Mouse (Mus musculus): Measurements from ENCODE around the gene Eng. TPM values are rescaled to one million over a fixed set of nuclear protein-coding genes. Genes with fewer than 3 reads are reported as not detected.

The Eng gene
- polyA plus RNA-seq, 1 experiment from 2014 or later: 113 TPM

- Histone ChIP-seq H3K4me3 (ENCODE audit: low read depth, low read length) (peak overlapping the region; percentile 45; the same call in 1 of the 2 replicates), H3K9ac (ENCODE audit: low read depth, low read length) (peak overlapping the region; percentile 49), H3K36me3 (ENCODE audit: control insufficient read depth, insufficient read depth, low read length) (no peaks in the 10 kb centered on the region), H3K27me3 (ENCODE audit: control insufficient read depth, insufficient read depth, low read length) (no peaks in the 10 kb centered on the region), H3K4me1 (ENCODE audit: control insufficient read depth, insufficient read depth, low read length) (peaks cover 57% of the 10 kb centered on the region), H3K9me3 (replicated peaks; ENCODE audit: control insufficient read depth, low read length) (no peaks in the 10 kb centered on the region), H3K4me2 (peak overlapping the region; percentile 74), H3K27ac (ENCODE audit: low read depth, low read length) (peak overlapping the region; percentile 51)
- WGBS (ENCODE audit: insufficient replicate concordance): 61% methylated on average over 20 of the region's 20 CpGs
- ATAC-seq (replicated peaks; ENCODE audit: insufficient number of reproducible peaks, low FRiP score, low TSS enrichment): no peak
Observed at GRCm38 (mm10) chr2:32627266-32628043, 18.9 kb upstream of the Eng start.

DNA sequence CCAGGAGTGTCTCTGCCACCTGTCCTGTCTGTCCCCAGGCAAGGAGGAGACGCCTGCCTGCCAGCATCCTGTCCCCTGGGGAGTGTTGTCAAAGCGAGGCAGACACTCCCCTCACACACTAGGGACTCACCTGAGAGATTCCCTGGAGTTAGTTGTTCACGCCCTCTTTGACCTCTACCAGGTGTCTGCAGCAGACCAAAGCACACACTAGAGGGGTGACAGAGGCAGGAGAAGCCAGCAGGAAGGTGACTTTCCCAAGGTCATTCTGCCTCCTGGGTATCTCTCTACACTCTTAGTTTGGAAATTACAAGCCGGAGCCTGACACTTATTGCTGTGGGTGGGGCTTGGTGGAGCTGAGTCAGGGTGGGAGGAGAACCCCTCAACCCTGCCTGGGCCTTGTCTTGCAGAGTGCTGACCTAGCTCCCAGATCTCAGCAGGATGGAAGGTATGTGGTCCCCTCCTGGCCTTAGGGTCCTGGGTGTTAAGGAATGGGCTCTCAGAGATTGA is 18.3 kb upstream of the Eng start:
- H3K9ac ChIP-seq (ENCODE audit: low read depth, low read length): peak overlapping the region; percentile 53
- H3K36me3 ChIP-seq (ENCODE audit: control insufficient read depth, insufficient read depth, low read length): 0 out of 2 replicates have a peak, but pooled peaks cover under 1% of the 10 kb centered on the region
- H3K4me1 ChIP-seq (ENCODE audit: control insufficient read depth, insufficient read depth, low read length): peaks cover 57% of the 10 kb centered on the region
- no peaks in the 10 kb centered on the region for H3K27me3 ChIP-seq (ENCODE audit: control insufficient read depth, insufficient read depth, low read length)
- no peaks in the 10 kb centered on the region for H3K9me3 ChIP-seq (replicated peaks; ENCODE audit: control insufficient read depth, low read length)
- H3K4me3 ChIP-seq (ENCODE audit: low read depth, low read length): peak overlapping the region; percentile 8
- H3K4me2 ChIP-seq: peak overlapping the region; percentile 74
- 48% methylated on average over 4 of the region's 4 CpGs for WGBS (ENCODE audit: insufficient replicate concordance)
- peak overlapping the region; percentile 51 for H3K27ac ChIP-seq (ENCODE audit: low read depth, low read length)
- no peak for ATAC-seq (replicated peaks; ENCODE audit: insufficient number of reproducible peaks, low FRiP score, low TSS enrichment)

- no peaks in the 10 kb centered on the region for H3K9me3 ChIP-seq (replicated peaks; ENCODE audit: control insufficient read depth, low read length)
- H3K36me3 ChIP-seq (ENCODE audit: control insufficient read depth, insufficient read depth, low read length): 0 out of 2 replicates have a peak, but pooled peaks cover 4% of the 10 kb centered on the region
- WGBS (ENCODE audit: insufficient replicate concordance): 32% methylated on average over 5 of the region's 5 CpGs
- H3K4me3 ChIP-seq (ENCODE audit: low read depth, low read length): peak overlapping the region; percentile 8
- peak overlapping the region; percentile 74 for H3K4me2 ChIP-seq
- H3K27ac ChIP-seq (ENCODE audit: low read depth, low read length): peak overlapping the region; percentile 51
- no peaks in the 10 kb centered on the region for H3K27me3 ChIP-seq (ENCODE audit: control insufficient read depth, insufficient read depth, low read length)
- peak overlapping the region; percentile 53 for H3K9ac ChIP-seq (ENCODE audit: low read depth, low read length)
- H3K4me1 ChIP-seq (ENCODE audit: control insufficient read depth, insufficient read depth, low read length): peaks cover 61% of the 10 kb centered on the region
- no peak for ATAC-seq (replicated peaks; ENCODE audit: insufficient number of reproducible peaks, low FRiP score, low TSS enrichment)
Observed at GRCm38 (mm10) chr2:32628729-32629128, 17.7 kb upstream of the Eng start.

- peak overlapping the region; percentile 53; the same call in 1 of the 2 replicates for H3K9ac ChIP-seq (ENCODE audit: low read depth, low read length)
- H3K4me2 ChIP-seq: peak overlapping the region; percentile 74
Observed at GRCm38 (mm10) chr2:32629276-32629976, 17.0 kb upstream of the Eng start.

GRCm38 (mm10) chr2:32630036-32630435 is 16.4 kb upstream of the Eng start:
- peaks cover 51% of the 10 kb centered on the region for H3K4me1 ChIP-seq (ENCODE audit: control insufficient read depth, insufficient read depth, low read length)
- no peak overlapping the region for H3K9ac ChIP-seq (ENCODE audit: low read depth, low read length)
- H3K36me3 ChIP-seq (ENCODE audit: control insufficient read depth, insufficient read depth, low read length): 0 out of 2 replicates have a peak, but pooled peaks cover 4% of the 10 kb centered on the region

More at GRCm38 (mm10) chr2:32629276-32629976, 17.0 kb upstream of the Eng start:
- Histone ChIP-seq H3K36me3 (ENCODE audit: control insufficient read depth, insufficient read depth, low read length) (0 out of 2 replicates have a peak, but pooled peaks cover 4% of the 10 kb centered on the region), H3K27me3 (ENCODE audit: control insufficient read depth, insufficient read depth, low read length) (no peaks in the 10 kb centered on the region), H3K4me3 (ENCODE audit: low read depth, low read length) (peak overlapping the region; percentile 8; the same call in 1 of the 2 replicates), H3K27ac (ENCODE audit: low read depth, low read length) (peak overlapping the region; percentile 51; the same call in 1 of the 2 replicates), H3K4me1 (ENCODE audit: control insufficient read depth, insufficient read depth, low read length) (peaks cover 57% of the 10 kb centered on the region), H3K9me3 (replicated peaks; ENCODE audit: control insufficient read depth, low read length) (no peaks in the 10 kb centered on the region)
- WGBS (ENCODE audit: insufficient replicate concordance): 48% methylated on average over 9 of the region's 9 CpGs
- no peak for ATAC-seq (replicated peaks; ENCODE audit: insufficient number of reproducible peaks, low FRiP score, low TSS enrichment)

DNA sequence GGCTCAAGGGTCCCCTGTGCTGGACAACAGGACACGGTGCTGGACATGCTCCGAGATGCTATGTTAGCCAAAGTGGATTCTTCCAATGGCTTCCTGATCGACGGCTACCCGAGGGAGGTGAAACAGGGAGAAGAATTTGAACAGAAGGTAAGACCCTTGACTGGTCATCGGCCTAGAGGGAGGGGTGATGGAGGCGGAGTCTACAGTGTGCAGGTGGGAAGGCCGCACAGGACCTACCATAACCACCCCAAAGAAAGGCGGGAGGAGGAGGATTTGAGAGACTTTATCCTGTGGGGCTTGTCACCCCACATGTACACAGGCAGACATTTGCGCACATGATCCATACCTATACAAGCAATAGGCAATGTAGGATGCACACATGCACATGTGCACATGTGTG is 15.3 kb upstream of the Eng start:
- Histone ChIP-seq H3K4me1 (ENCODE audit: control insufficient read depth, insufficient read depth, low read length) (peaks cover 41% of the 10 kb centered on the region), H3K36me3 (ENCODE audit: control insufficient read depth, insufficient read depth, low read length) (0 out of 2 replicates have a peak, but pooled peaks cover 4% of the 10 kb centered on the region), H3K4me3 (ENCODE audit: low read depth, low read length) (no peak overlapping the region), H3K4me2 (no peak overlapping the region), H3K9me3 (replicated peaks; ENCODE audit: control insufficient read depth, low read length) (no peaks in the 10 kb centered on the region), H3K27me3 (ENCODE audit: control insufficient read depth, insufficient read depth, low read length) (no peaks in the 10 kb centered on the region), H3K27ac (ENCODE audit: low read depth, low read length) (no peak overlapping the region), H3K9ac (ENCODE audit: low read depth, low read length) (no peak overlapping the region)
- 83% methylated on average over 10 of the region's 10 CpGs for WGBS (ENCODE audit: insufficient replicate concordance)
- ATAC-seq (replicated peaks; ENCODE audit: insufficient number of reproducible peaks, low FRiP score, low TSS enrichment): no peak

More at GRCm38 (mm10) chr2:32630036-32630435, 16.4 kb upstream of the Eng start:
- H3K4me2 ChIP-seq: no peak overlapping the region
- 79% methylated on average over 8 of the region's 9 CpGs for whole genome bisulfite sequencing (ENCODE audit: insufficient replicate concordance)
- H3K4me3 ChIP-seq (ENCODE audit: low read depth, low read length): no peak overlapping the region
- H3K9me3 ChIP-seq (replicated peaks; ENCODE audit: control insufficient read depth, low read length): no peaks in the 10 kb centered on the region
- no peak for ATAC-seq (replicated peaks; ENCODE audit: insufficient number of reproducible peaks, low FRiP score, low TSS enrichment)
- H3K27ac ChIP-seq (ENCODE audit: low read depth, low read length): 0 out of 2 replicates have a peak overlapping the region, but pooled peaks have one; percentile 10
- no peaks in the 10 kb centered on the region for H3K27me3 ChIP-seq (ENCODE audit: control insufficient read depth, insufficient read depth, low read length)

DNA sequence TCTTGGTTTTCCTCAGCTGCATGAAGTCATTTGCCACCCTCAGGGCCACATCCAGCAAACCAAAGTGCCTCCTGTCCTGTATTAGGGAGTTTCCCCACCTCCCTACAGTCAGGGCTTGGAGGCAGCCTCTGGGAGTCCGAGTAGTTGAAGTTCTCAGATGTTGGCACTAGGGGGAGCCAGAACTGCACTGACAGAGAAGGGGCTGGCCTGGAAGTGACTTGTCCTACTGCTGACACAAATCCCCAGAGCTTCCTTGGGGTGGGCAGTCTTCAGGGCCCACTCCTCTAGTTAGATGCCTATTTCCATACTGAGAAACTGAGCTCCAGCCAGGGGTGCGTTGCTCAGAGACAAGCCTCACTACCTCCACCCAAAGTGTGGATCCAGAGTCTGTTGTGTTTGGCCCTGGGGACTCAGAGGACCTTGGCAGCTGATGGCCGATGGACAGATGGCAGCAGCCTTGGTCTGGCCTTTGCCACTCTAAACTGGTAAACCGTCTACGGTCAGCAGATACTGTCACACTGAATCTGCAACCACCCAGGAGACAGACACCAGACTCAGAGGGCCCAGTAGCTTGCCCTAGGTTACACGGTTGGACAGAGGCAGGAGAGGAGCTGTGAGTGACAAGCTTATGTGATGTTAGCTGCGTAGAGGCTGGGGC is 14.5 kb upstream of the Eng start:
- no peaks in the 10 kb centered on the region for H3K27me3 ChIP-seq (ENCODE audit: control insufficient read depth, insufficient read depth, low read length)
- WGBS (ENCODE audit: insufficient replicate concordance): 42% methylated on average over 7 of the region's 7 CpGs
- H3K9ac ChIP-seq (ENCODE audit: low read depth, low read length): no peak overlapping the region
- 0 out of 2 replicates have a peak, but pooled peaks cover 4% of the 10 kb centered on the region for H3K36me3 ChIP-seq (ENCODE audit: control insufficient read depth, insufficient read depth, low read length)
- H3K4me1 ChIP-seq (ENCODE audit: control insufficient read depth, insufficient read depth, low read length): peaks cover 35% of the 10 kb centered on the region
- 0 out of 2 replicates have a peak, but pooled peaks have one; percentile 18 for ATAC-seq (replicated peaks; ENCODE audit: insufficient number of reproducible peaks, low FRiP score, low TSS enrichment)
- peak overlapping the region; percentile 32 for H3K27ac ChIP-seq (ENCODE audit: low read depth, low read length)
- no peak overlapping the region for H3K4me2 ChIP-seq
- no peaks in the 10 kb centered on the region for H3K9me3 ChIP-seq (replicated peaks; ENCODE audit: control insufficient read depth, low read length)
- no peak overlapping the region for H3K4me3 ChIP-seq (ENCODE audit: low read depth, low read length)

- peak overlapping the region; percentile 1; the same call in 1 of the 2 replicates for H3K27ac ChIP-seq (ENCODE audit: low read depth, low read length)
- no peak overlapping the region for H3K4me3 ChIP-seq (ENCODE audit: low read depth, low read length)
- 0 out of 2 replicates have a peak overlapping the region, but pooled peaks have one; percentile 30 for H3K9ac ChIP-seq (ENCODE audit: low read depth, low read length)
- peaks cover 28% of the 10 kb centered on the region for H3K4me1 ChIP-seq (ENCODE audit: control insufficient read depth, insufficient read depth, low read length)
- ATAC-seq (replicated peaks; ENCODE audit: insufficient number of reproducible peaks, low FRiP score, low TSS enrichment): no peak
- no peaks in the 10 kb centered on the region for H3K9me3 ChIP-seq (replicated peaks; ENCODE audit: control insufficient read depth, low read length)
- H3K4me2 ChIP-seq: no peak overlapping the region
- 61% methylated on average over 5 of the region's 5 CpGs for WGBS (ENCODE audit: insufficient replicate concordance)
- 0 out of 2 replicates have a peak, but pooled peaks cover 4% of the 10 kb centered on the region for H3K36me3 ChIP-seq (ENCODE audit: control insufficient read depth, insufficient read depth, low read length)
- H3K27me3 ChIP-seq (ENCODE audit: control insufficient read depth, insufficient read depth, low read length): no peaks in the 10 kb centered on the region
Observed at GRCm38 (mm10) chr2:32633660-32634059, 12.7 kb upstream of the Eng start.
